10 mouse cellular contexts compared by ENCODE assay signal in the genomic region with DNA sequence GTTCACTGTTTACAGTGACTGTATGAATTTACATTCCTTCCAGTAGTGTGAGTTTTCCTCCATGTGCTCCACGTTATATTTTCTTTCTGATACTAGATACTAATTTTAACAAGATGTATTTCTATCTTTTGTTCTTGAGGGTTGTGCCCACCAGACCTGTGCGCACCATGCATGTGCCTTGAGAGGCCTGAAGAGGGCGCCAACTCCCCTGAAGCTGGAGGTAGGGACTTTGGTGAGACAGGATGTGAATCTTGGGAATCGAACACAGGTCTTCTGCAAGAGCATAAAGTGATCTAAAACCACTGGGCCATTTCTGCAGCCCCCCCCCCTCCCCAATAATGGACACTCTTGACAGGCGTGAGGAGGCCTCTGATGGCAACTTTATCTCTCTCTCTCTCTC. TPM values are rescaled to one million over a fixed set of nuclear protein-coding genes. Genes with fewer than 3 reads are reported as not detected.
DNase-seq lines count a peak whose midpoint lies in the region; ATAC-seq and TF ChIP-seq lines count a peak whose summit lies in the region.
"Had no signal": no experiment of that assay in that cellular context is flagged by ENCODE, and none has a peak within 500 bp of the region (broad histone marks: within the 10 kb centered on the region; RNA-seq: fewer than 3 reads in every experiment).

No protein-coding gene starts in this region.

- H3K4me2 ChIP-seq in kidney, postnatal 0 days (ENCODE audit: low read length) = no peak overlapping the region
- no peak overlapping the region for H3K4me2 ChIP-seq in kidney, embryonic 14.5 days (replicated peaks; ENCODE audit: low read depth, low read length)
- no peak overlapping the region for H3K4me2 ChIP-seq in hindbrain, postnatal 0 days (ENCODE audit: low read depth, low read length)
- H3K4me2 ChIP-seq: lung, embryonic 15.5 days; stomach, embryonic 15.5 days had no signal

- H3K27ac ChIP-seq in kidney, postnatal 0 days = no peak overlapping the region
- no peak overlapping the region for H3K27ac ChIP-seq in kidney, embryonic 14.5 days (ENCODE audit: low read depth, low read length)
- H3K27ac ChIP-seq in ES-Bruce4 (ENCODE audit: insufficient read depth, low read length) = no peak overlapping the region
- H3K27ac ChIP-seq in hindbrain, postnatal 0 days = no peak overlapping the region
- H3K27ac ChIP-seq: lung, embryonic 15.5 days; stomach, embryonic 15.5 days had no signal

- H3K27me3 ChIP-seq in kidney, postnatal 0 days (ENCODE audit: insufficient read depth, low read length) = no peaks in the 10 kb centered on the region
- H3K27me3 ChIP-seq in kidney, embryonic 14.5 days (ENCODE audit: control insufficient read depth, insufficient read depth, low read length) = no peaks in the 10 kb centered on the region
- H3K27me3 ChIP-seq in ES-Bruce4 (ENCODE audit: control insufficient read depth, insufficient read depth, low read length, poor library complexity, severe bottlenecking) = no peaks in the 10 kb centered on the region
- H3K27me3 ChIP-seq in hindbrain, postnatal 0 days (ENCODE audit: insufficient read depth, low read length) = no peaks in the 10 kb centered on the region
- H3K27me3 ChIP-seq: lung, embryonic 15.5 days; stomach, embryonic 15.5 days had no signal

- H3K9ac ChIP-seq in kidney, postnatal 0 days (ENCODE audit: low read depth, low read length) = no peak overlapping the region
- H3K9ac ChIP-seq in kidney, embryonic 14.5 days (ENCODE audit: low read depth, low read length) = no peak overlapping the region
- H3K9ac ChIP-seq in ES-Bruce4 (ENCODE audit: low read depth, poor library complexity, severe bottlenecking) = no peak overlapping the region
- no peak overlapping the region for H3K9ac ChIP-seq in hindbrain, postnatal 0 days (replicated peaks; ENCODE audit: low read length)
- H3K9ac ChIP-seq: lung, embryonic 15.5 days; stomach, embryonic 15.5 days had no signal

- H3K9me3 ChIP-seq in kidney, postnatal 0 days (replicated peaks; ENCODE audit: low read length) = no peaks in the 10 kb centered on the region
- H3K9me3 ChIP-seq in kidney, embryonic 14.5 days (ENCODE audit: control insufficient read depth, low read length) = no peaks in the 10 kb centered on the region
- no peaks in the 10 kb centered on the region for H3K9me3 ChIP-seq in ES-Bruce4 (replicated peaks; ENCODE audit: control insufficient read depth, insufficient read depth, low read length, poor library complexity, severe bottlenecking)
- H3K9me3 ChIP-seq in hindbrain, postnatal 0 days (ENCODE audit: low read length) = no peaks in the 10 kb centered on the region
- H3K9me3 ChIP-seq: lung, embryonic 15.5 days; stomach, embryonic 15.5 days had no signal

- no peak for TF ChIP-seq EP300 in ES-Bruce4 (IDR thresholded peaks at IDR 0.05; ENCODE audit: insufficient read depth, low read depth, low read length)

- DNase-seq in kidney, postnatal 0 days (ENCODE audit: low spot score) = peak; percentile 54
- peak; percentile 46 for DNase-seq in T-cell, adult 2 months (ENCODE audit: low spot score)
- peak; percentile 66 for DNase-seq in hindbrain, postnatal 0 days (ENCODE audit: low spot score)
- DNase-seq in retina, postnatal 1 day = peak; percentile 56
- no peak for DNase-seq in frontal cortex, postnatal 36 days (ENCODE audit: low spot score in 2 of 2)

- H3K4me3 ChIP-seq in kidney, postnatal 0 days (replicated peaks; ENCODE audit: low read depth, low read length) = no peak overlapping the region
- H3K4me3 ChIP-seq in kidney, embryonic 14.5 days (ENCODE audit: low read length) = no peak overlapping the region
- no peak overlapping the region for H3K4me3 ChIP-seq in ES-Bruce4 (ENCODE audit: low read depth, low read length)
- no peak overlapping the region for H3K4me3 ChIP-seq in hindbrain, postnatal 0 days (ENCODE audit: low read length)
- H3K4me3 ChIP-seq: lung, embryonic 15.5 days; stomach, embryonic 15.5 days had no signal

- H3K36me3 ChIP-seq in kidney, postnatal 0 days (ENCODE audit: insufficient read depth, low read length) = no peaks in the 10 kb centered on the region
- H3K36me3 ChIP-seq in kidney, embryonic 14.5 days (ENCODE audit: control insufficient read depth, insufficient read depth, low read length) = no peaks in the 10 kb centered on the region
- H3K36me3 ChIP-seq in ES-Bruce4 (ENCODE audit: control insufficient read depth, insufficient read depth, low read length, poor library complexity, severe bottlenecking) = no peaks in the 10 kb centered on the region
- no peaks in the 10 kb centered on the region for H3K36me3 ChIP-seq in hindbrain, postnatal 0 days (ENCODE audit: insufficient read depth, low read length)
- H3K36me3 ChIP-seq: lung, embryonic 15.5 days; stomach, embryonic 15.5 days had no signal

- H3K4me1 ChIP-seq in kidney, postnatal 0 days (replicated peaks; ENCODE audit: insufficient read depth, low read length) = no peaks in the 10 kb centered on the region
- peaks cover 8% of the 10 kb centered on the region; the same call in 1 of the 2 replicates for H3K4me1 ChIP-seq in kidney, embryonic 14.5 days (ENCODE audit: control insufficient read depth, insufficient read depth, low read length)
- no peaks in the 10 kb centered on the region for H3K4me1 ChIP-seq in ES-Bruce4 (ENCODE audit: control insufficient read depth, insufficient read depth, low read length)
- H3K4me1 ChIP-seq in hindbrain, postnatal 0 days (ENCODE audit: insufficient read depth, low read length) = 0 out of 2 replicates have a peak, but pooled peaks cover 3% of the 10 kb centered on the region

- TF ChIP-seq POLR2A in ES-Bruce4 (IDR thresholded peaks at IDR 0.05; ENCODE audit: insufficient read depth, low read length) = no peak

- TF ChIP-seq CTCF in kidney, postnatal 0 days (IDR thresholded peaks at IDR 0.05; ENCODE audit: low read depth) = peak; percentile 79
- peak; percentile 93 for TF ChIP-seq CTCF in ES-Bruce4 (IDR thresholded peaks at IDR 0.05; ENCODE audit: low read depth, low read length)
- peak; percentile 77 for TF ChIP-seq CTCF in hindbrain, postnatal 0 days (IDR thresholded peaks at IDR 0.05; ENCODE audit: low read depth)

- WGBS in kidney, postnatal 0 days = 46% methylated on average over 5 of the region's 5 CpGs
- WGBS in kidney, embryonic 14.5 days = 48% methylated on average over 5 of the region's 5 CpGs
- 39% methylated on average over 5 of the region's 5 CpGs for WGBS in hindbrain, postnatal 0 days

- no peak for ATAC-seq in kidney, postnatal 0 days (replicated peaks; ENCODE audit: low FRiP score, low read depth)
- no peak for ATAC-seq in kidney, embryonic 14.5 days (ENCODE audit: low FRiP score, low TSS enrichment)
- no peak for ATAC-seq in hindbrain, postnatal 0 days

RNA-seq across cellular contexts. Expression of gene Zfp607b, which starts 1.9 kb away (rescaled TPM):
- 2.9 and 3.2 TPM in 2 replicates for polyA plus RNA-seq in kidney, postnatal 0 days (2015; fragmentation: Nextera tagmentation; extraction: Ambion mirVana)
- 4.2 and 4.3 TPM in 2 replicates for polyA plus RNA-seq in kidney, embryonic 14.5 days (2014; fragmentation: Nextera tagmentation; extraction: Ambion mirVana)
- 1.6 and 1.8 TPM in 2 replicates for polyA plus RNA-seq in ES-Bruce4 (2011; ENCODE audit: insufficient read depth, insufficient read length, low read depth, missing spikeins)
- total RNA-seq in hindbrain, postnatal 0 days (2014; rRNA removed) = 3.5 and 5.6 TPM in 2 replicates
- 8.5 and 8.9 TPM in 2 replicates for polyA plus RNA-seq in hindbrain, postnatal 0 days (2015; fragmentation: Nextera tagmentation; extraction: Ambion mirVana)

RNA-seq across cellular contexts. Expression of gene Map3k10, which starts 16.7 kb away (rescaled TPM):
- polyA plus RNA-seq in kidney, postnatal 0 days (2015; fragmentation: Nextera tagmentation; extraction: Ambion mirVana) = 5.0 and 6.8 TPM in 2 replicates
- 7.7 and 9.4 TPM in 2 replicates for polyA plus RNA-seq in kidney, embryonic 14.5 days (2014; fragmentation: Nextera tagmentation; extraction: Ambion mirVana)
- polyA plus RNA-seq in ES-Bruce4 (2011; ENCODE audit: insufficient read depth, insufficient read length, low read depth, missing spikeins) = 13.5 and 16.5 TPM in 2 replicates
- 141 and 162 TPM in 2 replicates for total RNA-seq in hindbrain, postnatal 0 days (2014; rRNA removed)
- polyA plus RNA-seq in hindbrain, postnatal 0 days (2015; fragmentation: Nextera tagmentation; extraction: Ambion mirVana) = 21.4 and 22.9 TPM in 2 replicates

RNA-seq across cellular contexts. Expression of gene Ttc9b, which starts 37.4 kb away (rescaled TPM):
- polyA plus RNA-seq in kidney, postnatal 0 days (2015; fragmentation: Nextera tagmentation; extraction: Ambion mirVana) = not detected in 2 replicates
- polyA plus RNA-seq in kidney, embryonic 14.5 days (2014; fragmentation: Nextera tagmentation; extraction: Ambion mirVana) = 0.20 TPM in 1 of 2 replicates, not detected in the other
- 0.65 TPM in 1 of 2 replicates, not detected in the other for polyA plus RNA-seq in ES-Bruce4 (2011; ENCODE audit: insufficient read depth, insufficient read length, low read depth, missing spikeins)
- total RNA-seq in hindbrain, postnatal 0 days (2014; rRNA removed) = 104 and 132 TPM in 2 replicates
- 124 and 127 TPM in 2 replicates for polyA plus RNA-seq in hindbrain, postnatal 0 days (2015; fragmentation: Nextera tagmentation; extraction: Ambion mirVana)
- polyA plus RNA-seq: gonadal fat pad, adult 2 months had no signal

RNA-seq across cellular contexts. Expression of gene Zfp60, which starts 40.1 kb away (rescaled TPM):
- 20.8 and 23.9 TPM in 2 replicates for polyA plus RNA-seq in kidney, postnatal 0 days (2015; fragmentation: Nextera tagmentation; extraction: Ambion mirVana)
- 26.7 and 41.5 TPM in 2 replicates for polyA plus RNA-seq in kidney, embryonic 14.5 days (2014; fragmentation: Nextera tagmentation; extraction: Ambion mirVana)
- 18.5 and 24.0 TPM in 2 replicates for polyA plus RNA-seq in ES-Bruce4 (2011; ENCODE audit: insufficient read depth, insufficient read length, low read depth, missing spikeins)
- total RNA-seq in hindbrain, postnatal 0 days (2014; rRNA removed) = 24.3 and 25.3 TPM in 2 replicates
- polyA plus RNA-seq in hindbrain, postnatal 0 days (2015; fragmentation: Nextera tagmentation; extraction: Ambion mirVana) = 35.1 and 36.0 TPM in 2 replicates

Comparison
In these comparisons a context has a peak if more than half of its experiments do, and no peak if none do; other contexts are left out.
1. DNase-seq: peak in kidney, postnatal 0 days (single experiment), T-cell, adult 2 months (single experiment), hindbrain, postnatal 0 days (single experiment) and retina, postnatal 1 day (single experiment); none in frontal cortex, postnatal 36 days (0 of 2).
2. RNA of gene Ttc9b, which starts 37.4 kb away (polyA plus RNA-seq): 124 to 127 TPM in hindbrain, postnatal 0 days; 0.20 TPM in kidney, embryonic 14.5 days, 0.65 TPM in ES-Bruce4 and not detected in kidney, postnatal 0 days; every median in the first group is over 10 times any median in the second.
3. Peak in every context shown above with its lines, with median percentiles within 50 percentile points of each other: CTCF ChIP-seq.